Mouse (Mus musculus) liver, embryonic 15.5 days (tissue): ENCODE data around the gene Ttk. TPM values are rescaled to one million over a fixed set of nuclear protein-coding genes. Genes with fewer than 3 reads are reported as not detected.

ENCODE experiments used
- ATAC-seq: fragments of 200-750 bp; cut with Nextera tagmentation; 2 replicates; pipeline ENCODE4 v1.8.0; 2017; ENCODE audit warnings: moderate number of reproducible peaks, mild to moderate bottlenecking, moderate library complexity; ENCODE audit not compliant: insufficient read depth
- H3K27ac ChIP-seq: fragments of 300-500 bp; sonication (generic); replicated peaks from 2 replicates; pipeline ENCODE4 v1.5.1; 2015; ENCODE audit warnings: mild to moderate bottlenecking, inconsistent platforms
- H3K27me3 ChIP-seq: fragments of 300-500 bp; sonication (generic); 2 replicates; pipeline ENCODE4 v1.6.1; 2015; ENCODE audit warnings: mild to moderate bottlenecking, inconsistent platforms
- H3K36me3 ChIP-seq: fragments of 300-500 bp; sonication (generic); replicated peaks from 2 replicates; pipeline ENCODE4 v1.6.1; 2015; ENCODE audit warnings: moderate library complexity, mild to moderate bottlenecking, inconsistent platforms
- H3K4me1 ChIP-seq: fragments of 300-500 bp; sonication (generic); replicated peaks from 2 replicates; pipeline ENCODE4 v1.6.1; 2015; ENCODE audit warnings: inconsistent platforms
- H3K4me2 ChIP-seq: fragments of 300-500 bp; sonication (generic); 2 replicates; pipeline ENCODE4 v1.6.1; 2015; ENCODE audit warnings: moderate library complexity, mild to moderate bottlenecking, inconsistent platforms
- H3K4me3 ChIP-seq: fragments of 300-500 bp; sonication (generic); replicated peaks from 2 replicates; pipeline ENCODE4 v1.5.1; 2015; ENCODE audit warnings: mild to moderate bottlenecking, inconsistent platforms
- H3K9ac ChIP-seq: fragments of 300-500 bp; sonication (generic); 2 replicates; pipeline ENCODE4 v1.6.1; 2015; ENCODE audit warnings: moderate library complexity, mild to moderate bottlenecking, inconsistent platforms
- H3K9me3 ChIP-seq: fragments of 300-500 bp; sonication (generic); replicated peaks from 2 replicates; pipeline ENCODE4 v1.6.1; 2016; ENCODE audit warnings: inconsistent platforms
- WGBS: fragments of 180-500 bp; shearing (Covaris S2); methylation state at CpG from one replicate; pipeline ENCODE4 v1.1.7; 2015; ENCODE audit warnings: mixed read lengths; ENCODE audit not compliant: insufficient replicate concordance; 5-methylcytosine and 5-hydroxymethylcytosine counted together
- polyA plus RNA-seq: library from polyadenylated mRNA; unstranded; fragments of >200 nt; fragmentation: Nextera tagmentation; extraction: Ambion mirVana; gene quantifications from 2 replicates; pipeline ENCODE4 v1.2.1, GENCODE M21; 2015

The Ttk gene
- polyA plus RNA-seq, 1 experiment from 2014 or later = 15.9 TPM

- WGBS = 60% methylated on average over 2 of the region's 2 CpGs
- ATAC-seq = no peak
- Histone ChIP-seq H3K27ac (no peak overlapping the region), H3K9ac (no peak overlapping the region), H3K4me1 (no peaks in the 10 kb centered on the region), H3K4me3 (no peak overlapping the region), H3K9me3 (no peaks in the 10 kb centered on the region), H3K36me3 (no peaks in the 10 kb centered on the region), H3K4me2 (no peak overlapping the region), H3K27me3 (no peaks in the 10 kb centered on the region)
Measured at GRCm38 (mm10) chr9:83902086-83902485, 67.6 kb downstream of the Ttk start.

- no peaks in the 10 kb centered on the region for H3K27me3 ChIP-seq
- no peaks in the 10 kb centered on the region for H3K36me3 ChIP-seq
- H3K4me1 ChIP-seq = no peaks in the 10 kb centered on the region
- H3K9me3 ChIP-seq = no peaks in the 10 kb centered on the region
- no peak overlapping the region for H3K4me3 ChIP-seq
- WGBS = 42% methylated on average over 4 of the region's 4 CpGs
- no peak overlapping the region for H3K4me2 ChIP-seq
- no peak overlapping the region for H3K9ac ChIP-seq
- no peak overlapping the region for H3K27ac ChIP-seq
- ATAC-seq = no peak
Measured at GRCm38 (mm10) chr9:83905820-83906219, 71.3 kb downstream of the Ttk start.

GRCm38 (mm10) chr9:83907017-83907416, 72.5 kb downstream of the Ttk start:
- H3K27ac ChIP-seq = no peak overlapping the region
- WGBS = 77% methylated on average over 3 of the region's 3 CpGs

GRCm38 (mm10) chr9:83909836-83910235, 75.3 kb downstream of the Ttk start:
- Histone ChIP-seq H3K4me1 (no peaks in the 10 kb centered on the region), H3K27ac (no peak overlapping the region), H3K9me3 (no peaks in the 10 kb centered on the region), H3K4me3 (no peak overlapping the region), H3K27me3 (no peaks in the 10 kb centered on the region), H3K9ac (no peak overlapping the region), H3K4me2 (no peak overlapping the region), H3K36me3 (no peaks in the 10 kb centered on the region)
- 83% methylated on average over 2 of the region's 2 CpGs for whole genome bisulfite sequencing
- ATAC-seq = no peak

More at GRCm38 (mm10) chr9:83907017-83907416, 72.5 kb downstream of the Ttk start:
- Histone ChIP-seq H3K4me1 (no peaks in the 10 kb centered on the region), H3K4me3 (no peak overlapping the region), H3K9me3 (no peaks in the 10 kb centered on the region), H3K27me3 (no peaks in the 10 kb centered on the region), H3K4me2 (no peak overlapping the region), H3K9ac (no peak overlapping the region), H3K36me3 (no peaks in the 10 kb centered on the region)
- no peak for ATAC-seq

GRCm38 (mm10) chr9:83910926-83911325, 76.4 kb downstream of the Ttk start:
- no peak overlapping the region for H3K4me3 ChIP-seq
- no peaks in the 10 kb centered on the region for H3K36me3 ChIP-seq
- 46% methylated on average over 2 of the region's 2 CpGs for WGBS
- no peaks in the 10 kb centered on the region for H3K9me3 ChIP-seq
- no peaks in the 10 kb centered on the region for H3K27me3 ChIP-seq
- H3K4me1 ChIP-seq = no peaks in the 10 kb centered on the region
- H3K4me2 ChIP-seq = no peak overlapping the region
- no peak overlapping the region for H3K27ac ChIP-seq
- H3K9ac ChIP-seq = no peak overlapping the region
- no peak for ATAC-seq

Other genes starting within 250 kb of the Ttk start
- 0.20 and 0.36 TPM in 2 replicates for gene Elovl4, start 28.4 kb upstream of the Ttk start, polyA plus RNA-seq
- gene Bckdhb, start 90.5 kb downstream of the Ttk start, polyA plus RNA-seq = 33.6 and 34.1 TPM in 2 replicates